Mouse (Mus musculus): ENCODE data around the gene Tmem54.

Tmem54 gene

DNA sequence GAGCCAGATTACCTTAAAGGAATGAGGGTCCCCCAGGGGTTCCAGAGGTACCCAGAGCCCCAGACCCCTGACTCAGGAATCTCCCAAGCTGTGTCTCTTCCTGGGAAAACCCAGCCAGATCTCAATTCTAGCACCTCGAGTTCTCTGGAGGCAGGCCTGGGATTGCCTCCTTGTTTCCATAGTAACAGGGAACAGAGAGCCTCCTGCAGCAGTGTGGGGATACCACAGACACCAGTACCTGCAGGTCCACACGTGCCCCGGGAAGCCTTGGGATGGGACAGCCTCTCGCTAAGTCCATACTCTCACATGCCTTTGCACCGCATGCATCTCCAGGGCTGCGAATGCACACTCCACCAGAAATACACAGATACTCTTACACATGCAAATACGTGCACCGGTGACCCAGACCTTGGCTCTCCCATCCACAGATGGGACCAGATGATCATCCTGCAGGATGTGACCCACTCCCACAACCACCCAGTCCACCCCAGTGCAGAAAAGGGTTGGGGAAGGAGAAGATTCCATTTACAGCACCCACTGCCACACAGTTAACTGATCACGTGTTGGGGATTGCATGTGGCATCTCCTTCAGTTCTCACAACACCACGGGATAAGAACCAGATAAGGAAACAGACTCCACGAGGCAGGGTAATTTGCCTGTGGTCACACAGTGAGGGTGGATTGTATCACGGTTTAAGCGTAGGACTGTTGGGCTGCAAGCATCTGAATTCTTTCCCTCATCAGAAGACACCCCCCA, 23.4 kb downstream of the Tmem54 start:
- DNase-seq (ENCODE audit: extremely low read depth, insufficient read length, low spot score) = no peak

DNA sequence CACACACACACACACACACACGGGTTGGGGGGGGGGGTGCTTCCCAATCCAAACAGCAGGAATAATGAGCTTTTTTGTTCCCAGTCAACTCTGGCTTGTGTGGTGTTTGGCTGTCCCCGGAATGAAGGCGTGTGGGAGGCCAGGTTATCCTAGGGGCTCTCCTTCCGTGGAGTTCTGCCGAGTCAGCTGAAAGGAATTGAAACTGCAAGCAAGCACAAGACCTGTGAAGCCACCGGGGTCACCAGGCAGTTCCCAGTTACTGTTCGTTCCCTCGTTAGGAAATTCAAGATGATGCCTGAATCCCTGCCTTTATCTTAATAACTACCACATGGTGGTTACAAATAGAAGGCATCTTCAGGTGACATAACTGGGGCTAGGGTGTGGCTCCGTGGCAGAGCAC, 24.0 kb downstream of the Tmem54 start:
- DNase-seq (ENCODE audit: extremely low read depth, insufficient read length, low spot score) = no peak

- no peak for DNase-seq (ENCODE audit: extremely low read depth, insufficient read length, low spot score)
These were observed 24.8 kb downstream of the Tmem54 start for GRCm38 (mm10) chr4:129130149-129130548.

GRCm38 (mm10) chr4:129130755-129131303, 25.5 kb downstream of the Tmem54 start:
- DNase-seq (ENCODE audit: extremely low read depth, insufficient read length, low spot score) = no peak

- DNase-seq (ENCODE audit: extremely low read depth, insufficient read length, low spot score) = no peak
These were observed 29.6 kb downstream of the Tmem54 start for GRCm38 (mm10) chr4:129134799-129135585.

- no peak for DNase-seq (ENCODE audit: extremely low read depth, insufficient read length, low spot score)
These were observed 30.3 kb downstream of the Tmem54 start for GRCm38 (mm10) chr4:129135637-129136036.

GRCm38 (mm10) chr4:129136189-129136578, 30.8 kb downstream of the Tmem54 start:
- no peak for DNase-seq (ENCODE audit: extremely low read depth, insufficient read length, low spot score)

- DNase-seq (ENCODE audit: extremely low read depth, insufficient read length, low spot score) = no peak
These were observed 31.4 kb downstream of the Tmem54 start, which contains the start of gene Fndc5 for GRCm38 (mm10) chr4:129136579-129137391. Gene Fndc5, plus strand, starts transcription at chr4:129136999.

- DNase-seq (ENCODE audit: extremely low read depth, insufficient read length, low spot score) = no peak
These were observed 32.3 kb downstream of the Tmem54 start for GRCm38 (mm10) chr4:129137392-129138321.

DNA sequence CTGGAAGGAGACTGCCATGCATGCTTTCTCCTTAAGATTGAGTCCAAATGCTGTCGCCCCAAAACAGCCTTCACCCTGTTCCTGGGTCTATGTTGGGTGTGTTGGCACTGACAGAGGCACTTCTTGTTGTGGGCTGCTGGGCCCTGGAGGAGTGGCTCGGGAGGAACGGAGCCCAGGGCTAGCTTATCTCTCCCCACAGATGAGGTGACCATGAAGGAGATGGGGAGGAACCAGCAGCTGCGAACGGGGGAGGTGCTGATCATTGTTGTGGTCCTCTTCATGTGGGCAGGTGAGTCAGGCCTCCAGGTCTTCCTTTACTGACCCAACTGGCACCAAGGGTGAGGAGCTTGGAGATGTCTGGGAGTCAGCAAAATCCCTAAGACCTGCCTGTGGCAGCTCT, 34.3 kb downstream of the Tmem54 start:
- no peak for DNase-seq (ENCODE audit: extremely low read depth, insufficient read length, low spot score)

DNA sequence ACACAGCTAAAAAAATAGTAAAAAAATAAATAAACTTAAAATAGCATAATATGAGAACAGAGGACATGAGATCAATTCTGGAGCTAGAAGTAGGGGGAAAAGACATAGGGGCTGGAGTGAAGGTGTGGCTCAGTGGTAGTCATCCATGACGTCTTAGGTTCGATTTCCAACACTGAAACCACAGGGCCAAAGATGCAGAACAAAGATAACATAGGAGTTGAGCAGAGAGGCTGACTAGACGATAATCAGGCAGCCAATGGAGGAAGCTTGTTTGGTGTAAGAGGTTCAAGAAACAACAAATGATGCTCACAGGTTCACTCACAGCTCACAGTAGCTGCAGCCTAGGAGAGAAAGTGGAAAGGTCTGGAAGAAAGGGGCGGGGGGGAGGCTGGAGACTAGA, 35.5 kb downstream of the Tmem54 start:
- no peak for DNase-seq (ENCODE audit: extremely low read depth, insufficient read length, low spot score)

DNA sequence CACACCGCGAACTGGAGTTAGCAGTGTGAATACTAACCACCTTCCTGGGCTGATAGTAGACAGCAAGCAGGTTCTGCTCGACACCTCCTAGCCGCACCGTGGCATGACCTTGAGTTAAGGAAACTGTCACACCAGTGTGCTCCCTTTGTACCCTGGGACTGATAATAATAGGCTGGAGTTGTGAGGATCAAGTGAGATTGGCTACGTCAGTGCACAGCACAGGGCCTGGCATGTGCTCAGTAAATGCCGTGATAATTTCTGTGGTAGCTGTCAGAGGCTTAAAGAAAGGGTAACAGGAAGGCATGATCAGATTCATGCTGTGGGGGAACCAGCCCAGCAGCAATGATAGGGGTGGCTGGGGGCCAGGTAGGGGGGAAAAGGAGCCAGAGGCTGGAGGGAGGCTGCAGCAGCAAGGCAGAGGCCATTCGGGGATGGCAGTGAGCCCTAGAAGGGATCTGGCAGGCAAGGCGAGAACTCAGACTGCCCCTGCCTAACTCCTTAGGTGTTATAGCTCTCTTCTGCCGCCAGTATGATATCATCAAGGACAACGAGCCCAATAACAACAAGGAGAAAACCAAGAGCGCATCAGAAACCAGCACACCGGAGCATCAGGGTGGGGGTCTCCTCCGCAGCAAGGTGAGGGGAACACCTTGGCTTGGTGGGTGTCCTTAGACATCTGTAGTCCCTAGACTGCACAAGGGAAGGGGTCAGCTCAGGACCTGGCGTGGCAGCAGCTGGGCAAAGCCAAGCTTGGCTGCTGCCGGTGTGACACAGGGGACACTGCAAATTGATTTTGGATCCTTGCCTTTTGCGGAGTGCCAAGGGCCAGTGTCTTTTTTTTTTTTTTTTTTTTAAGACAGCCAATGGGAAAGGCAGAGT, 36.5 kb downstream of the Tmem54 start:
- DNase-seq (ENCODE audit: extremely low read depth, insufficient read length, low spot score) = no peak

- DNase-seq (ENCODE audit: extremely low read depth, insufficient read length, low spot score) = no peak
These were observed 37.2 kb downstream of the Tmem54 start for GRCm38 (mm10) chr4:129142439-129143045.

DNA sequence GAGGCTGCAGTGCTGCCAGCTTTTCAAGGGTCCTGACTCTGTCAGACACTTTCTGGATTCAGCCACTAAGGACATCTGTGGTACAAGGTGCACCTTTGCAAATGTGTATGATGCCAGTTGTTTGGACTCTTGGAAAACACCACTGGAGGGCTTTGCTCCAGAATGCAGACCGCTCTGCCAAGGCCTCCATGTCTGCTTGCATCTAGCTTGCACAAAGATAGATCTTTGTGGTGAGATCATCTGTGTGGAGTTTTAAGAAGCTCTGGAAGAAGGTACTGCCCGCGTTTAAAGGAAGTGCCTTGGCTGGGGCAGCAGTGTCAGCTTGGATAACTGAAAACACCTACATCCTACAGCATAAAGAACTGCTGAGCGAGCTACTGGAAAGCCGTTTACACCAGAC, 38.2 kb downstream of the Tmem54 start:
- DNase-seq (ENCODE audit: extremely low read depth, insufficient read length, low spot score) = no peak

DNA sequence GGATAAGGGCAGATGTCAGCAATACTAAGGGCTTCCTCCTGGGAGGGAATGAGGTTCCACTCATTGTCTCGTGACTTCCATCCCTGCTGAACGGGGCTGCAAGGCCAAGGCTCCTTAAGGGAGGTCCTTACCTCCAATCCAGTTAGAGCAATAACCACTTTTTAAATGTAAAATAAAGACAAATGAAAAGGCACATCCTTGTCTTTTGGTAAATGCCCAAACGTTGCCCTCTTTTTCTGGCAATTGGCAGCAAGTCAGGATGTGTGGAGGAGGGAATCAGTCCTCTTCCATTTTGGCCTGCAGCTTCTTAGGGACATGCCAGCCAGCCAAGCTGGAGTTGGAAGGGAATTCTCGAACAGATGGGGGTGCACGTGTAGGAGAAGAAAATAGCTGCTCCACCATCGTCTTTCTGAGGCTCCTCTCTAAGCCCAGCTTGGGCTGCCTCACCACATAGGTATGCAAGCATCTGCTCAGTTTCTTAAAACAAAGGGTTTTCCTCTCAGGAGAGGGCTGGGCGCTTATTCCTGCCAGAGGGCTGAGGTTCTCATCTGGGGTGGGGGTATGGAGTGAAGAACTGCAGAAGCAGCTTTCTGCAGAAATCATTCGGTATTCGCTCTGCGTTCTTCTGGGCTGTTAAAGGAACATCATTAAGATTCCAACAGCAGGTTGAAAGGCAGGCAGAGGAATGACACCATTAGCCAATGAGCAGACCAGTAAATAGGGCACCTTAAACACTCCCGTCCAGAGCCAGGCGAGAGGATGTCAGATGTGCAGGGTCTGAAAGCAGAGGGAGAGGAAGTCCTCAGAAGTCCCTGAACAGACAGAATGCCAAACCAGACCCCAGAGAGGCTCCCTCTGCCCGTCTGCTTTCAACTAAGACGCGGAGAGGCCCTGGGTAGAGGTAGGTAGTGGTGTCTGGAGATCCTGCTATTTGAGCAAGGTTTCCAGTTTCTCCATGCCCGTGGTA, 39.3 kb downstream of the Tmem54 start:
- DNase-seq (ENCODE audit: extremely low read depth, insufficient read length, low spot score) = no peak

GRCm38 (mm10) chr4:129145411-129145810, 40.1 kb downstream of the Tmem54 start:
- no peak for DNase-seq (ENCODE audit: extremely low read depth, insufficient read length, low spot score)

GRCm38 (mm10) chr4:129145943-129146342, 40.6 kb downstream of the Tmem54 start:
- DNase-seq (ENCODE audit: extremely low read depth, insufficient read length, low spot score) = no peak

All from 3134 (cell line).